Mouse (Mus musculus): Measurements from ENCODE around the gene Casp4. TPM values are rescaled to one million over a fixed set of nuclear protein-coding genes. Genes with fewer than 3 reads are reported as not detected.

Casp4 gene
- polyA plus RNA-seq, 1 experiment from 2014 or later = 0.42 TPM

- H3K36me3 ChIP-seq = no peaks in the 10 kb centered on the region
- H3K27me3 ChIP-seq (replicated peaks) = no peaks in the 10 kb centered on the region
- ATAC-seq (ENCODE audit: low FRiP score) = no peak
- H3K4me3 ChIP-seq (replicated peaks) = no peak overlapping the region
- no peak overlapping the region for H3K9ac ChIP-seq (replicated peaks)
- H3K4me1 ChIP-seq = no peaks in the 10 kb centered on the region
- WGBS = 73% methylated on average over 4 of the region's 4 CpGs
- no peak overlapping the region for H3K4me2 ChIP-seq
- no peaks in the 10 kb centered on the region for H3K9me3 ChIP-seq (replicated peaks)
- H3K27ac ChIP-seq (replicated peaks) = no peak overlapping the region
Observed at GRCm38 (mm10) chr9:5311435-5311834, 2.8 kb downstream of the Casp4 start.

GRCm38 (mm10) chr9:5328204-5328603 lies 19.6 kb downstream of the Casp4 start:
- Histone ChIP-seq H3K27ac (replicated peaks) (no peak overlapping the region), H3K4me2 (no peak overlapping the region), H3K9ac (replicated peaks) (no peak overlapping the region), H3K36me3 (no peaks in the 10 kb centered on the region), H3K4me3 (replicated peaks) (no peak overlapping the region), H3K4me1 (no peaks in the 10 kb centered on the region), H3K9me3 (replicated peaks) (no peaks in the 10 kb centered on the region), H3K27me3 (replicated peaks) (no peaks in the 10 kb centered on the region)
- no peak for ATAC-seq (ENCODE audit: low FRiP score)
- WGBS = 82% methylated on average over 3 of the region's 3 CpGs

- ATAC-seq (ENCODE audit: low FRiP score) = no peak
- no peaks in the 10 kb centered on the region for H3K27me3 ChIP-seq (replicated peaks)
- no peak overlapping the region for H3K27ac ChIP-seq (replicated peaks)
- H3K4me1 ChIP-seq = no peaks in the 10 kb centered on the region
- no peak overlapping the region for H3K4me2 ChIP-seq
- H3K9ac ChIP-seq (replicated peaks) = no peak overlapping the region
- no peaks in the 10 kb centered on the region for H3K9me3 ChIP-seq (replicated peaks)
- H3K4me3 ChIP-seq (replicated peaks) = no peak overlapping the region
- no peaks in the 10 kb centered on the region for H3K36me3 ChIP-seq
Observed at GRCm38 (mm10) chr9:5332441-5332840, 23.8 kb downstream of the Casp4 start.

DNA sequence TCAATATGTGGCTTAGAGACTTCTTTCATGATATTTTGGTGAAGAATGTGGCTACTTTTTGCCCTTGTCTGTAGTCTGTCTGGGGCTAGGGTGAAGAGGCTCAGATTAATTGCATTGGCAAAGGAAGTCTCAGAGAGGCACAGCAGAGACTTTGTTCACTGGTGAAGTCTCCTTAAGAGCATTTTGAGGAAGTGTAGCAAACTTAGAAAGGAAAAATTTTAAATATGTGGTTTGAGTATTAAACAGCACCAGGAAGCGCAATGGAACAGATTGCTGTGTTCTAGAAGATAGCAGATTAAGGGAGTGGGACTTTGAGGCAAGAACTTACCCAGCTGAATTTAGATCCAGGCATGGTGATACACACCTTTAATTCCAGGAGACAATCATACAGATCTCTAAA lies 24.8 kb downstream of the Casp4 start:
- H3K4me1 ChIP-seq = no peaks in the 10 kb centered on the region
- H3K4me3 ChIP-seq (replicated peaks) = no peak overlapping the region
- WGBS = 93% methylated on average over 1 of the region's 1 CpGs
- no peak overlapping the region for H3K9ac ChIP-seq (replicated peaks)
- no peaks in the 10 kb centered on the region for H3K27me3 ChIP-seq (replicated peaks)
- no peaks in the 10 kb centered on the region for H3K9me3 ChIP-seq (replicated peaks)
- H3K27ac ChIP-seq (replicated peaks) = no peak overlapping the region
- H3K36me3 ChIP-seq = no peaks in the 10 kb centered on the region
- ATAC-seq (ENCODE audit: low FRiP score) = no peak
- H3K4me2 ChIP-seq = no peak overlapping the region

GRCm38 (mm10) chr9:5343092-5343491 lies 34.5 kb downstream of the Casp4 start:
- Histone ChIP-seq H3K27me3 (replicated peaks) (no peaks in the 10 kb centered on the region), H3K9ac (replicated peaks) (no peak overlapping the region), H3K27ac (replicated peaks) (no peak overlapping the region), H3K36me3 (no peaks in the 10 kb centered on the region), H3K4me1 (no peaks in the 10 kb centered on the region), H3K4me3 (replicated peaks) (no peak overlapping the region), H3K4me2 (no peak overlapping the region), H3K9me3 (replicated peaks) (no peaks in the 10 kb centered on the region)
- no peak for ATAC-seq (ENCODE audit: low FRiP score)
- 84% methylated on average over 1 of the region's 1 CpGs for WGBS

- Histone ChIP-seq H3K4me2 (no peak overlapping the region), H3K9me3 (replicated peaks) (no peaks in the 10 kb centered on the region), H3K4me3 (replicated peaks) (no peak overlapping the region), H3K36me3 (no peaks in the 10 kb centered on the region), H3K27ac (replicated peaks) (no peak overlapping the region), H3K9ac (replicated peaks) (no peak overlapping the region), H3K4me1 (no peaks in the 10 kb centered on the region), H3K27me3 (replicated peaks) (no peaks in the 10 kb centered on the region)
- 92% methylated on average over 4 of the region's 4 CpGs for whole genome bisulfite sequencing
- ATAC-seq (ENCODE audit: low FRiP score) = no peak
Observed at GRCm38 (mm10) chr9:5344090-5344489, 35.5 kb downstream of the Casp4 start.

DNA sequence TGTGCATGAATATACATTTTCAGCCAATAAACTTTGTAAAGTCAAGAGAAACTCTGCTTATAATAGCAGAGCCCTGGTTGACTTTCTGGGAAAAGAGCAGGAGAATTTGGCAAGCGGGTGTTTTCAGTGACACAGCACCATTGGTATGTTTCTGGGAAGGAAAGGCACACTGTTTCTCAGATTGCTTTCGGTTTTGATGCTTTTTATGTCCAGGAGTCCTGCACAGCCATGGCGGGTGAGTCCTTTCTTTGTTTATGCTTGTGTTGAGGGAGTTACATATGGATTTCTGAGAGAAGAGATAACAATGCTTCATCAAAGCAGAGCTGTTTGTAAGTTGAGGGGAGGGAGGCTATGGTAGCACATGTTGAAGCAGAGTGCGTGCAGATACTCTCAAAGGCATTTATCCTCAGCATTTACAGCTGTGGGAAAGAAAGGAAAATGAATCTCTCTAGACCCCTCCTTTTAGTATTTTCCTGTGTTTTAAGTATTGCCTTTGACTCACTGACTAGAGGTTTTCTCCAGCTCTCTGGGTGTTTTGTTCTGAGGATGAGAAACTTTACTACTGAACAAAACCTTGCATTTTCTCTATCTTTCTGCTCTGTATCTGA lies 36.8 kb downstream of the Casp4 start, which contains the start of gene Casp12:
Gene Casp12 (plus strand): TSS at position 140 of the 608 bp plus-strand sequence.
- no peak within 1 kb of the TSS for H3K4me2 ChIP-seq
- H3K9me3 ChIP-seq (replicated peaks) = no peaks in the 10 kb centered on the region
- H3K4me3 ChIP-seq (replicated peaks) = no peak within 1 kb of the TSS
- H3K9ac ChIP-seq (replicated peaks) = no peak within 1 kb of the TSS
- H3K4me1 ChIP-seq = no peaks in the 10 kb centered on the region
- ATAC-seq (ENCODE audit: low FRiP score) = no peak
- no peaks in the 10 kb centered on the region for H3K27me3 ChIP-seq (replicated peaks)
- WGBS = 85% methylated on average over 4 of the region's 4 CpGs
- no peaks in the 10 kb centered on the region for H3K36me3 ChIP-seq
- no peak within 1 kb of the TSS for H3K27ac ChIP-seq (replicated peaks)

DNA sequence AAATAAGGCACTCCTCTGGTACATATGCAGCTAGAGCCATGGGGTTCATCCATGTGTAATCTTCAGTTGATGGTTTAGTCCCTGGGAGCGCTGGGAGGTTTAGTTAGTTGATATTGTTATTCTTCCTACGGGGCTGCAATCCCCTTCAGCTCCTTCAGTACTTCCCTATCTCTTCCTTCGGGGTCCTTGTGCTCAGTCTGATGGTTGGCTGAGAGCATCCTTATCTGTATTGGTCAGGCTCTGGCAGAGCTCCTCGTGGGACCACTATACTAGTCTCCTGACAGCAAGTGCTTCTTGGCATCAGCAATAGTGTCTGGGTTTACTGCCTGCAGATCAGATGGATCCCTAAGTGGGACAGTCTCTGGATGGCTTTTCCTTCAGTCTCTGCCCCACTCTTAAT lies 38.8 kb downstream of the Casp4 start:
- no peaks in the 10 kb centered on the region for H3K9me3 ChIP-seq (replicated peaks)
- H3K27me3 ChIP-seq (replicated peaks) = no peaks in the 10 kb centered on the region
- H3K27ac ChIP-seq (replicated peaks) = no peak overlapping the region
- no peak overlapping the region for H3K4me3 ChIP-seq (replicated peaks)
- no peak for ATAC-seq (ENCODE audit: low FRiP score)
- no peak overlapping the region for H3K9ac ChIP-seq (replicated peaks)
- 87% methylated on average over 4 of the region's 4 CpGs for WGBS
- no peaks in the 10 kb centered on the region for H3K36me3 ChIP-seq
- H3K4me2 ChIP-seq = no peak overlapping the region
- no peaks in the 10 kb centered on the region for H3K4me1 ChIP-seq

DNA sequence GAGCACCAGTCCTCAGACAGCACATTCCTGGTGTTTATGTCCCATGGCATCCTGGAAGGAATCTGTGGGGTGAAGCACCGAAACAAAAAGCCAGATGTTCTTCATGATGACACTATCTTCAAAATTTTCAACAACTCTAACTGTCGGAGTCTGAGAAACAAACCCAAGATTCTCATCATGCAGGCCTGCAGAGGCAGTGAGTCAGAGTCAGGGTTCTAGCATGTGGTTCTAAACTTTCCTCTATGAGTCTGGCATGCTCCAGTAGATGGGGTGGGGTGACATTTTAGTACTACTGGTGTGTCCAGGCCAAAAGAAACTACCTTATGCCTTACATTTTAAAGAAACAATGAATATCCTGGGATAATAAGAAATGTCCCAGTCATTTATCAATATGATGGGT lies 45.0 kb downstream of the Casp4 start:
- H3K4me3 ChIP-seq (replicated peaks) = no peak overlapping the region
- no peaks in the 10 kb centered on the region for H3K36me3 ChIP-seq
- H3K4me2 ChIP-seq = no peak overlapping the region
- no peaks in the 10 kb centered on the region for H3K4me1 ChIP-seq
- no peak overlapping the region for H3K27ac ChIP-seq (replicated peaks)
- 84% methylated on average over 2 of the region's 2 CpGs for WGBS
- no peaks in the 10 kb centered on the region for H3K9me3 ChIP-seq (replicated peaks)
- no peak for ATAC-seq (ENCODE audit: low FRiP score)
- no peaks in the 10 kb centered on the region for H3K27me3 ChIP-seq (replicated peaks)
- H3K9ac ChIP-seq (replicated peaks) = no peak overlapping the region

GRCm38 (mm10) chr9:5356801-5357200 lies 48.2 kb downstream of the Casp4 start:
- no peaks in the 10 kb centered on the region for H3K4me1 ChIP-seq
- H3K27me3 ChIP-seq (replicated peaks) = no peaks in the 10 kb centered on the region
- H3K27ac ChIP-seq (replicated peaks) = no peak overlapping the region
- ATAC-seq (ENCODE audit: low FRiP score) = no peak
- H3K4me2 ChIP-seq = no peak overlapping the region
- H3K9me3 ChIP-seq (replicated peaks) = no peaks in the 10 kb centered on the region
- no peak overlapping the region for H3K4me3 ChIP-seq (replicated peaks)
- H3K9ac ChIP-seq (replicated peaks) = no peak overlapping the region
- H3K36me3 ChIP-seq = no peaks in the 10 kb centered on the region

Other genes starting within 250 kb of the Casp4 start
- 1.1 and 1.8 TPM in 2 replicates for gene Casp1, start 10.3 kb upstream of the Casp4 start, polyA plus RNA-seq (2015; fragmentation: Nextera tagmentation; extraction: Ambion mirVana)
- gene Casp12, start 36.6 kb downstream of the Casp4 start, polyA plus RNA-seq (2015; fragmentation: Nextera tagmentation; extraction: Ambion mirVana) = 1.0 and 2.3 TPM in 2 replicates